Mouse (Mus musculus) hindbrain, postnatal 0 days (tissue): ENCODE results near the gene Ube4a. TPM values are rescaled to one million over a fixed set of nuclear protein-coding genes. Genes with fewer than 3 reads are reported as not detected.
A peak's percentile ranks its signal among the peaks of the same experiment; 100 is the strongest.

Experiments used
- ATAC-seq: fragments of 200-750 bp; cut with Nextera tagmentation; 2 replicates; pipeline ENCODE4 v1.8.0; 2017; ENCODE audit warnings: mild to moderate bottlenecking, moderate TSS enrichment, moderate library complexity
- DNase-seq: peaks from one replicate; pipeline ENCODE4 v3.0.0-alpha.2; 2015; ENCODE audit warnings: low spot score
- H3K27ac ChIP-seq: fragments of 300-500 bp; sonication (generic); 2 replicates; pipeline ENCODE4 v1.5.1; 2014; ENCODE audit warnings: mild to moderate bottlenecking
- H3K27me3 ChIP-seq: fragments of 300-500 bp; sonication (generic); 2 replicates; pipeline ENCODE4 v1.6.1; 2014; ENCODE audit warnings: low read length, mixed read lengths; ENCODE audit not compliant: insufficient read depth
- H3K36me3 ChIP-seq: fragments of 300-500 bp; sonication (generic); 2 replicates; pipeline ENCODE4 v1.6.1; 2014; ENCODE audit warnings: low read length, mixed read lengths; ENCODE audit not compliant: insufficient read depth
- H3K4me1 ChIP-seq: fragments of 300-500 bp; sonication (generic); 2 replicates; pipeline ENCODE4 v1.6.1; 2014; ENCODE audit warnings: antibody characterized with exemption, low read length, mixed read lengths; ENCODE audit not compliant: insufficient read depth
- H3K4me2 ChIP-seq: fragments of 300-500 bp; sonication (generic); 2 replicates; pipeline ENCODE4 v1.6.1; 2014; ENCODE audit warnings: low read depth, mild to moderate bottlenecking, low read length, moderate library complexity, mixed read lengths
- H3K4me3 ChIP-seq: fragments of 300-500 bp; sonication (generic); 2 replicates; pipeline ENCODE4 v1.5.1; 2014; ENCODE audit warnings: low read length
- H3K9ac ChIP-seq: fragments of 300-500 bp; sonication (generic); replicated peaks from 2 replicates; pipeline ENCODE4 v1.6.1; 2014; ENCODE audit warnings: mild to moderate bottlenecking, low read length, moderate library complexity, mixed read lengths
- H3K9me3 ChIP-seq: fragments of 300-500 bp; sonication (generic); 2 replicates; pipeline ENCODE4 v1.6.1; 2016; ENCODE audit warnings: low read length, mixed read lengths
- CTCF ChIP-seq: IDR thresholded peaks from 2 replicates; pipeline ENCODE4 v1.5.1; 2016; ENCODE audit warnings: antibody characterized with exemption, control low read depth, low read depth
- WGBS: fragments of 180-500 bp; shearing (Covaris S2); extraction: QIAGEN DNeasy Blood & Tissue Kit; methylation state at CpG from one replicate; pipeline ENCODE4 v1.1.7; 2014; 5-methylcytosine and 5-hydroxymethylcytosine counted together
- polyA plus RNA-seq: library from polyadenylated mRNA; unstranded; fragments of >200 nt; fragmentation: Nextera tagmentation; extraction: Ambion mirVana; gene quantifications from 2 replicates; pipeline ENCODE4 v1.2.1, GENCODE M21; 2015
- total RNA-seq: library from RNA; depleted of rRNA; stranded (reverse); fragments of >200 nt; gene quantifications from 2 replicates; pipeline ENCODE4 v1.2.3, GENCODE M21; 2014

Gene Ube4a
- total and polyA plus RNA-seq, 2 experiments from 2014 or later = 24.8 to 44.5 TPM

DNA sequence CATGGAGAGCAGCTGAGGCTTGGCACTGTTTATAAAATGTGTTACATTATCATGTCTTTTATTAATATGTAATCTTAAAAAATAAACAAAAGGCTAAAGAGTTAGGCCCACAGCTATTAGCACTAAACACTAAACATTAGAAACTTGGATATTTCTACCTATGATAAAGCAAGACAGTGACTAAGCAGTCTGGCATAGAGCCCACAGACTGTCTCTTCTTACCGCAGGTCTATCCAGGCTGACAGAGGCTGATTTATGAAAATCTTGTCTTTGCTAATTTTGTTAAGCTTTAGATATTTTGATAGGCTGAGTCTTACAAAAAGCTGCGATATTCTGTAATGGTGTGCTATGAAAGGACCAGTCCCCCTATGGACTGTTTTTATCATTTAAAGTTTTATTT, 27.9 kb upstream of the Ube4a start:
- no peak for ATAC-seq
- 97% methylated on average over 2 of the region's 2 CpGs for WGBS

DNA sequence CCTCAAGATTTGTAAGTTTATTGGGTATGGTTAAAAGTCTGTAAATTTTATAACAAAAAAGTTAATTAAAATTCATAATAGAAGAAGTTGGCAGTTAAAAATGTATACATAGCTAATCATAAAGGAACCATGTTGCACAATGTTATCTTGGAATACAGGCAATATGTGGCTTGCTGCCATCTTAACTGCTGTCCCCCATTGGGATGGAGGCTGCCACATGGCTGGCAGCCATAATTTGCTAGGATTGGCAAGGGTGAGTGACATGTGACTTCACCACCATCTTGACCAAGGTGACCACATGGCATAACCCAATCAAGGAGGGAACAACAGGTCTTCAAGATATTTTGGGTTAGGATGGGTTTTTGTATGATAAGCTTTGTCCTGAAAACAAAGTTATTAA, 26.9 kb upstream of the Ube4a start:
- Histone ChIP-seq H3K4me3 (no peak overlapping the region), H3K4me1 (no peaks in the 10 kb centered on the region), H3K9ac (no peak overlapping the region), H3K9me3 (no peaks in the 10 kb centered on the region), H3K4me2 (no peak overlapping the region), H3K36me3 (no peaks in the 10 kb centered on the region), H3K27me3 (no peaks in the 10 kb centered on the region), H3K27ac (no peak overlapping the region)
- DNase-seq (peak; percentile 41), ATAC-seq (no peak)
- no peak for TF ChIP-seq CTCF

More for the DNA sequence above, 27.9 kb upstream of the Ube4a start:
- TF ChIP-seq CTCF = no peak
- no peaks in the 10 kb centered on the region for H3K4me1 ChIP-seq
- H3K27me3 ChIP-seq = no peaks in the 10 kb centered on the region
- no peak for DNase-seq
- no peak overlapping the region for H3K9ac ChIP-seq
- no peak overlapping the region for H3K4me2 ChIP-seq
- no peaks in the 10 kb centered on the region for H3K9me3 ChIP-seq
- no peak overlapping the region for H3K4me3 ChIP-seq
- no peak overlapping the region for H3K27ac ChIP-seq
- no peaks in the 10 kb centered on the region for H3K36me3 ChIP-seq

DNA sequence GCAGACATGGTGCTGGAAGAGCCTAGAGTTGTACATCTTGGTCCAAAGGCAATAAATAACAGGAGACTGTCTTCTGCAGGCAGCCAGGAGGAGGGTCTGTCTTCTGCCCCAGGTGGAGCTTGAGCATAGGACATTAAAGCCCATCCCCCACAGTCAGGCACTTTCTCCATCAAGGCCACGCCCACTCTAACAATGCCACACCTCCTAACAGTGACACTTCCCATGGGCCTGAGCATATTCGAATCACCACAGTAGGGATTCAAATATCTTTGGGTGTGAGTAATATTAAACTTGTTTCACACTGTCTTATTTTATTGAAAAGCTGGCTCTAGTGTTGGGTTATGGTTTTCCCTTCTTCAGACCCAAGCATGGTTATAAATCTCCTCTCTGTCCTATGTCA, 26.4 kb upstream of the Ube4a start:
- DNase-seq = no peak
- H3K4me3 ChIP-seq = no peak overlapping the region

DNA sequence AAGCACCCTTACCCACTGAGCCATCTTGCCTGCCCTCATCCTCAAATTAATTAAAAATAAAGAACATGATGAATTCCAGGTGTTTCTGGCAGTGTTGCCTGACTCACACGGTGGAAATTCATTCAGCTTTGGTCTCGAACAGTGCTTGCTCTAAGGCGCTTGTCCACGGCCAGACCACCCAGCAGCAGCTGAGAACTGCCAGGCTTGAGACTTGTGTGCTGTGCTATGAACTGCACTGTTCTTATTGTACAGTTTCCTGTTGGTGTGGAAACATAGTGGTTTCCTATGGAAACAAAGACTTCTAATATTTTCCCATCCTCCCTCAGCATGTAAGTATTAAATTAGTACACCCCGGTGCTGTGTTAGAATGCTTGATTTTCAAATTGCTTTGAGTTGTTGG, 21.6 kb upstream of the Ube4a start:
- no peak overlapping the region for H3K4me3 ChIP-seq
- H3K36me3 ChIP-seq = no peaks in the 10 kb centered on the region
- H3K4me2 ChIP-seq = no peak overlapping the region
- TF ChIP-seq CTCF = no peak
- H3K4me1 ChIP-seq = no peaks in the 10 kb centered on the region
- no peak overlapping the region for H3K27ac ChIP-seq
- H3K9ac ChIP-seq = no peak overlapping the region
- H3K9me3 ChIP-seq = no peaks in the 10 kb centered on the region
- 75% methylated on average over 5 of the region's 5 CpGs for WGBS
- no peak for ATAC-seq
- H3K27me3 ChIP-seq = no peaks in the 10 kb centered on the region
- DNase-seq = no peak

More for the DNA sequence above, 26.4 kb upstream of the Ube4a start:
- Histone ChIP-seq H3K36me3 (no peaks in the 10 kb centered on the region), H3K9ac (no peak overlapping the region), H3K4me2 (no peak overlapping the region), H3K27ac (no peak overlapping the region), H3K4me1 (no peaks in the 10 kb centered on the region), H3K27me3 (no peaks in the 10 kb centered on the region), H3K9me3 (no peaks in the 10 kb centered on the region)
- TF ChIP-seq CTCF = no peak
- ATAC-seq = no peak
- 83% methylated on average over 2 of the region's 2 CpGs for WGBS

DNA sequence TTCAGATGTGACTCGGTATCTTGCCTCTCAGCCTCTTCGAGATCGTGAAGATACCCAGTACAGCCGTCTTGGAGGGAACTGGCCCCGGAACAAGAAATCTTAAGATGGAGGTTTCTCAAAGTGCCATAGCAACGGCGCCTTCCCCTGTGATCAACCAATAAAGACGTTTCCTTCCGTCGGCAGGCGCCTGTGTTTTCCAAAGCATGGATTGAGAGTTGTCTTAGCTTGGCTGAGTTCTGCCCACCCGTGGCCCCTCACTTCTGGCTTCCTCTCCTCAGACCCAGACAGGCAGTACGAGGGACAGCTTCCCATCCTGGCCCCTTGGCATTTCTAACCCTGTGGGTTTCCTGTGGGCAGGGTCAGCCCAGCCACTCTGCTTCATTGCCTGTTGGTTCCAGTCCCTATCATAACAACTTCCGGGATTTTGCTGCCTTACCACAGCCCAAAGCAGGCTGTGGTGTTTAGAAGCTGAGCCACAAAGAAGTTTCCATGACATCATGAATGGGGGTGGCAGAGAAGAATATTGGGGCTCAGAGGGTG, 20.9 kb upstream of the Ube4a start:
- DNase-seq (no peak), ATAC-seq (no peak)
- Histone ChIP-seq H3K36me3 (no peaks in the 10 kb centered on the region), H3K27me3 (no peaks in the 10 kb centered on the region), H3K9me3 (no peaks in the 10 kb centered on the region), H3K4me1 (no peaks in the 10 kb centered on the region), H3K4me2 (no peak overlapping the region), H3K9ac (no peak overlapping the region), H3K27ac (no peak overlapping the region), H3K4me3 (no peak overlapping the region)
- no peak for TF ChIP-seq CTCF
- WGBS = 50% methylated on average over 14 of the region's 14 CpGs

DNA sequence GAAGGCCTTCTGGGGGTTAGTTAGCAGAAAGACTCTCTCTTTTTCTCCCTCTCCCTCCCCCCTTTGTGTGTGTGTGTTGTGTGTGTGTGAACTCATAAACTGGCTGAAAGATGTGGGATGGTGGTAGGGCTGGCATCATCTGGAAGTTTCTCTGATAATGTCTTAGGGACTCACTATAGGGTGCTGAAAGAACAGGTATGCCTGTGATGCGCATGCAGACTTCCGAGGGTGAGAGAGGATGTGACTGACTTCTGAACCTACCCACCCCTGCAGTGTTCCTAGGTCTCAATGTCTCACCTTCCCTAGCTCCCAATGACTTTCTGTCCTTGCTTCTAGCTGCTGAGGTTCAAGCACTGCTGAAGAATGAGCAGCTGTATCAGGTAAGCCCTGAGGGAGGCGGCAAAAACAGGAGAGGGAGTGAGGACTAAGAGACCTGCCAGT, 20.3 kb upstream of the Ube4a start:
- no peaks in the 10 kb centered on the region for H3K9me3 ChIP-seq
- no peaks in the 10 kb centered on the region for H3K36me3 ChIP-seq
- no peak overlapping the region for H3K27ac ChIP-seq
- 73% methylated on average over 3 of the region's 3 CpGs for WGBS
- no peak overlapping the region for H3K4me2 ChIP-seq
- no peak for TF ChIP-seq CTCF
- H3K4me1 ChIP-seq = no peaks in the 10 kb centered on the region
- DNase-seq (no peak), ATAC-seq (no peak)
- no peak overlapping the region for H3K9ac ChIP-seq
- H3K27me3 ChIP-seq = no peaks in the 10 kb centered on the region
- no peak overlapping the region for H3K4me3 ChIP-seq

DNA sequence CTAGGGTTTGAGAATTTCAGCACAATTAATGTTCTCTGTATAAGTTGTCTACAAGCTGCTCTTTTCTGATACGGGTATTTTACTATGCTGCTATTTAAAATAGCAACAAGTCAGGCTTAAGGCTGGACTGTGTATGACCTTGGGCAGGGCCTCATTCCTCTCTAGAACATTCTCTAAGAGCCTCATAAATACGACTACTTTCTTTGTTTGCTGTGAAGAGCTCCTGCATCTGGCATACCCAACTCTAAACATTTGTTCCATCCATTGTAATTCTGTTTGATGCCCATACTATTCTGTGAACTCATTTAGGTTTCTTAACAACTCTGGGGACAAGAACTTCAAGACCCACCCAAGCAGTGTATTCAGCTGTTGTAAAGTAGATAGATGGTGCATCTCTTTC, 17.6 kb upstream of the Ube4a start:
- Histone ChIP-seq H3K4me1 (no peaks in the 10 kb centered on the region), H3K4me2 (no peak overlapping the region), H3K36me3 (no peaks in the 10 kb centered on the region), H3K27ac (no peak overlapping the region), H3K27me3 (no peaks in the 10 kb centered on the region), H3K4me3 (no peak overlapping the region), H3K9me3 (no peaks in the 10 kb centered on the region), H3K9ac (no peak overlapping the region)
- ATAC-seq (no peak), DNase-seq (no peak)
- no peak for TF ChIP-seq CTCF
- 76% methylated on average over 2 of the region's 2 CpGs for WGBS
